Comparison of ENCODE assay signal across 9 mouse cellular contexts in genomic region chr11:81531906-81532305, GRCm38 (mm10).
DNase-seq lines count a peak whose midpoint lies in the region; ATAC-seq and TF ChIP-seq lines count a peak whose summit lies in the region.
"Had no signal": no experiment of that assay in that cellular context is flagged by ENCODE, and none has a peak within 500 bp of the region (broad histone marks: within the 10 kb centered on the region; RNA-seq: fewer than 3 reads in every experiment).

No protein-coding gene starts in this region.

- H3K36me3 ChIP-seq in hindbrain, embryonic 10.5 days: no peaks in the 10 kb centered on the region
- H3K36me3 ChIP-seq in midbrain, postnatal 0 days (ENCODE audit: insufficient read depth, low read length): no peaks in the 10 kb centered on the region
- no peaks in the 10 kb centered on the region for H3K36me3 ChIP-seq in heart, embryonic 10.5 days

- H3K9ac ChIP-seq in midbrain, postnatal 0 days (replicated peaks; ENCODE audit: low read length, poor library complexity, severe bottlenecking): no peak overlapping the region

- no peak overlapping the region for H3K4me2 ChIP-seq in midbrain, postnatal 0 days (ENCODE audit: low read depth, low read length, poor library complexity, severe bottlenecking)

- peaks cover 10% of the 10 kb centered on the region for H3K4me1 ChIP-seq in hindbrain, embryonic 10.5 days (replicated peaks)
- H3K4me1 ChIP-seq in midbrain, postnatal 0 days (ENCODE audit: insufficient read depth, low read length): no peaks in the 10 kb centered on the region
- 0 out of 2 replicates have a peak, but pooled peaks cover 4% of the 10 kb centered on the region for H3K4me1 ChIP-seq in heart, embryonic 10.5 days

- ATAC-seq in midbrain, postnatal 0 days (ENCODE audit: low FRiP score): no peak

- 8% methylated on average over 6 of the region's 6 CpGs for WGBS in hindbrain, embryonic 10.5 days
- 3% methylated on average over 6 of the region's 6 CpGs for WGBS in midbrain, postnatal 0 days
- 7% methylated on average over 6 of the region's 6 CpGs for WGBS in heart, embryonic 10.5 days

- H3K9me3 ChIP-seq in hindbrain, embryonic 10.5 days: no peaks in the 10 kb centered on the region
- no peaks in the 10 kb centered on the region for H3K9me3 ChIP-seq in midbrain, postnatal 0 days (ENCODE audit: low read length)
- no peaks in the 10 kb centered on the region for H3K9me3 ChIP-seq in heart, embryonic 10.5 days

- no peak for DNase-seq in layer of hippocampus, adult 2 months (ENCODE audit: low spot score in 2 of 2)
- DNase-seq in layer of hippocampus, adult 18-20 months (ENCODE audit: low spot score in 2 of 2): no peak
- peak; percentile 77 for DNase-seq in embryo, embryonic 10.5 days (ENCODE audit: low spot score)
- peak; percentile 42 for DNase-seq in hindbrain, embryonic 10.5 days (ENCODE audit: low spot score)
- DNase-seq in midbrain, postnatal 0 days (ENCODE audit: low spot score): peak; percentile 81
- no peak for DNase-seq in urinary bladder, adult 2 months (ENCODE audit: low spot score)
- DNase-seq in heart, embryonic 10.5 days (ENCODE audit: low spot score): no peak
- no peak for DNase-seq in ovary, postnatal 10 days (ENCODE audit: low spot score)

- no peaks in the 10 kb centered on the region; the same call in 1 of the 2 replicates for H3K27me3 ChIP-seq in hindbrain, embryonic 10.5 days (ENCODE audit: insufficient read depth, poor library complexity, severe bottlenecking)
- no peaks in the 10 kb centered on the region for H3K27me3 ChIP-seq in midbrain, postnatal 0 days (ENCODE audit: insufficient read depth, low read length)
- H3K27me3 ChIP-seq in heart, embryonic 10.5 days (ENCODE audit: insufficient read depth, poor library complexity, severe bottlenecking): 0 out of 2 replicates have a peak, but pooled peaks cover 4% of the 10 kb centered on the region

- TF ChIP-seq CTCF in layer of hippocampus, adult 2 months (conservative IDR thresholded peaks at IDR 0.05): peak; percentile 27
- peak; percentile 33 for TF ChIP-seq CTCF in midbrain, postnatal 0 days (IDR thresholded peaks at IDR 0.05)

- no peak overlapping the region for H3K4me3 ChIP-seq in layer of hippocampus, adult 2 months
- no peak overlapping the region for H3K4me3 ChIP-seq in hindbrain, embryonic 10.5 days
- no peak overlapping the region for H3K4me3 ChIP-seq in midbrain, postnatal 0 days (ENCODE audit: low read depth, low read length)
- H3K4me3 ChIP-seq in heart, embryonic 10.5 days: no peak overlapping the region
- H3K4me3 ChIP-seq: myocyte had no signal

- H3K27ac ChIP-seq in layer of hippocampus, adult 2 months: no peak overlapping the region
- peak overlapping the region; percentile 64; the same call in 1 of the 2 replicates for H3K27ac ChIP-seq in hindbrain, embryonic 10.5 days
- H3K27ac ChIP-seq in midbrain, postnatal 0 days (ENCODE audit: low read depth, low read length): no peak overlapping the region
- no peak overlapping the region for H3K27ac ChIP-seq in heart, embryonic 10.5 days

Comparison
In these comparisons a context has a peak if more than half of its experiments do, and no peak if none do; other contexts are left out.
1. DNase-seq: peak in embryo, embryonic 10.5 days (single experiment), hindbrain, embryonic 10.5 days (single experiment) and midbrain, postnatal 0 days (single experiment); none in layer of hippocampus, adult 2 months (0 of 2), layer of hippocampus, adult 18-20 months (0 of 2), urinary bladder, adult 2 months (single experiment), heart, embryonic 10.5 days (single experiment) and ovary, postnatal 10 days (single experiment).